Mouse (Mus musculus): ENCODE measurements around the gene Nrap.

- no peak for TF ChIP-seq NANOG (IDR thresholded peaks at IDR 0.05; ENCODE audit: borderline replicate concordance, low read length)
- no peak for TF ChIP-seq CTCF (conservative IDR thresholded peaks at IDR 0.05; ENCODE audit: low read length)
- TF ChIP-seq POU5F1 (IDR thresholded peaks at IDR 0.05; ENCODE audit: borderline replicate concordance, low read length), result no peak
Measured at GRCm38 (mm10) chr19:56358890-56359289, 30.9 kb downstream of the Nrap start.

Data from E14TG2a.4 (cell line).